9 mouse cellular contexts compared by ENCODE assay signal in genomic region chr5:39960981-39961380, GRCm38 (mm10).
A peak's percentile ranks its signal among the peaks of the same experiment; 100 is the strongest.
DNase-seq lines count a peak whose midpoint lies in the region; ATAC-seq and TF ChIP-seq lines count a peak whose summit lies in the region.
"Had no signal": no experiment of that assay in that cellular context is flagged by ENCODE, and none has a peak within 500 bp of the region (broad histone marks: within the 10 kb centered on the region; RNA-seq: fewer than 3 reads in every experiment).

No protein-coding gene starts in this region.

- ATAC-seq in liver, embryonic 11.5 days (replicated peaks; ENCODE audit: low FRiP score), result no peak
- ATAC-seq in forebrain, embryonic 15.5 days (replicated peaks), result peak; percentile 73

- H3K27ac ChIP-seq in liver, embryonic 11.5 days (ENCODE audit: low read depth, low read length), result no peak overlapping the region
- no peak overlapping the region for H3K27ac ChIP-seq in forebrain, embryonic 15.5 days (replicated peaks)
- H3K27ac ChIP-seq in left cerebral cortex, adult 2 months, result no peak overlapping the region
- H3K27ac ChIP-seq: liver, embryonic 13.5 days had no signal

- 37% methylated on average over 4 of the region's 4 CpGs for WGBS in liver, embryonic 11.5 days
- 28% methylated on average over 4 of the region's 4 CpGs for WGBS in forebrain, embryonic 15.5 days

- no peak overlapping the region for H3K9ac ChIP-seq in liver, embryonic 11.5 days (ENCODE audit: low read depth, low read length)
- no peak overlapping the region for H3K9ac ChIP-seq in forebrain, embryonic 15.5 days (replicated peaks)
- H3K9ac ChIP-seq: liver, embryonic 13.5 days had no signal

- H3K4me3 ChIP-seq in liver, embryonic 11.5 days (ENCODE audit: low read depth, low read length), result no peak overlapping the region
- H3K4me3 ChIP-seq in forebrain, embryonic 15.5 days, result no peak overlapping the region
- H3K4me3 ChIP-seq in left cerebral cortex, adult 2 months, result no peak overlapping the region
- H3K4me3 ChIP-seq: liver, embryonic 13.5 days had no signal

- intact Hi-C loops in left cerebral cortex, adult 2 months (cut with DNase I), result loop anchor here (2.0 to 10.0 kb wide), 3 partner anchors 316 to 1178 kb away; no protein-coding TSS in a partner anchor
- intact Hi-C loops in gastrocnemius, postnatal 14 days (cut with DNase I; ENCODE audit: low total_unique reads), result loop anchor here (5.0 kb wide), 1 partner anchor 1179 kb away; no protein-coding TSS in a partner anchor

- H3K9me3 ChIP-seq in liver, embryonic 11.5 days (ENCODE audit: control insufficient read depth, low read length), result no peaks in the 10 kb centered on the region
- H3K9me3 ChIP-seq in forebrain, embryonic 15.5 days, result no peaks in the 10 kb centered on the region
- H3K9me3 ChIP-seq: liver, embryonic 13.5 days had no signal

- H3K4me2 ChIP-seq in liver, embryonic 11.5 days, result no peak overlapping the region
- no peak overlapping the region for H3K4me2 ChIP-seq in forebrain, embryonic 15.5 days (replicated peaks)
- H3K4me2 ChIP-seq: liver, embryonic 13.5 days had no signal

- no peaks in the 10 kb centered on the region for H3K27me3 ChIP-seq in liver, embryonic 11.5 days (replicated peaks; ENCODE audit: control insufficient read depth, insufficient read depth, low read length)
- H3K27me3 ChIP-seq in forebrain, embryonic 15.5 days, result no peaks in the 10 kb centered on the region
- H3K27me3 ChIP-seq in splenic B cell, adult 2 months (ENCODE audit: control insufficient read depth, insufficient read depth, low read length, poor library complexity, severe bottlenecking), result 0 out of 2 replicates have a peak, but pooled peaks cover 2% of the 10 kb centered on the region
- H3K27me3 ChIP-seq: liver, embryonic 13.5 days had no signal

- H3K4me1 ChIP-seq in liver, embryonic 11.5 days (replicated peaks; ENCODE audit: control insufficient read depth, insufficient read depth, low read length), result no peaks in the 10 kb centered on the region
- H3K4me1 ChIP-seq in forebrain, embryonic 15.5 days, result peaks cover 3% of the 10 kb centered on the region; the same call in 1 of the 2 replicates
- H3K4me1 ChIP-seq: liver, embryonic 13.5 days had no signal

- H3K36me3 ChIP-seq in liver, embryonic 11.5 days (ENCODE audit: control insufficient read depth, insufficient read depth, low read length), result no peaks in the 10 kb centered on the region
- no peaks in the 10 kb centered on the region for H3K36me3 ChIP-seq in forebrain, embryonic 15.5 days
- H3K36me3 ChIP-seq in splenic B cell, adult 2 months (ENCODE audit: control insufficient read depth, insufficient read depth, low read length, poor library complexity, severe bottlenecking), result no peaks in the 10 kb centered on the region
- H3K36me3 ChIP-seq: liver, embryonic 13.5 days had no signal

- peak; percentile 74 for TF ChIP-seq CTCF in left cerebral cortex, adult 2 months (IDR thresholded peaks at IDR 0.05)

- DNase-seq in liver, result peak; percentile 12
- DNase-seq in liver, embryonic 11.5 days (ENCODE audit: low spot score), result no peak
- peak; percentile 25 for DNase-seq in NIH3T3 (ENCODE audit: low read depth)
- peak; percentile 5 for DNase-seq in cerebellum, adult 11-12 months
- DNase-seq in left cerebral cortex, adult 2 months (ENCODE audit: extremely low spot score in 1 of 2, low spot score in 2 of 2), result peak; percentile 17 to 21
- peak; percentile 61 for DNase-seq in splenic B cell, adult 2 months (ENCODE audit: low read depth, low spot score)
- no peak for DNase-seq in gastrocnemius, postnatal 14 days
- DNase-seq: liver, embryonic 13.5 days had no signal

Comparison
In these comparisons a context has a peak if more than half of its experiments do, and no peak if none do; other contexts are left out.
1. DNase-seq: peak in liver (single experiment), NIH3T3 (single experiment), cerebellum, adult 11-12 months (single experiment), left cerebral cortex, adult 2 months (2 of 2) and splenic B cell, adult 2 months (single experiment); none in liver, embryonic 11.5 days (single experiment) and gastrocnemius, postnatal 14 days (single experiment).